Mouse (Mus musculus) CD4-positive, CD25-positive, alpha-beta regulatory T cell, adult 4 months (primary cell): ENCODE measurements around the gene Clcn6. TPM values are rescaled to one million over a fixed set of nuclear protein-coding genes. Genes with fewer than 3 reads are reported as not detected.

Experiments
- ATAC-seq: one replicate; pipeline ENCODE4 v1.8.0; 2017
- polyA plus RNA-seq, 2 experiments: library from polyadenylated mRNA; unstranded; fragments of 100-300 nt; shearing (Covaris generic); gene quantifications; one replicate each; pipeline ENCODE4 v1.2.1; 2017

Gene Clcn6
- polyA plus RNA-seq, 2 experiments from 2014 or later = 4.2 to 5.5 TPM

GRCm38 (mm10) chr4:148040029-148040830 lies 1.6 kb upstream of the Clcn6 start:
- no peak for ATAC-seq

GRCm38 (mm10) chr4:148039254-148040028 lies 820 bp upstream of the Clcn6 start:
- no peak for ATAC-seq

GRCm38 (mm10) chr4:148038079-148038599 lies 482 bp downstream of the Clcn6 start:
- ATAC-seq = no peak

- ATAC-seq = no peak
Observed at GRCm38 (mm10) chr4:148035440-148035839, 3.2 kb downstream of the Clcn6 start.

GRCm38 (mm10) chr4:148033858-148034410 lies 4.7 kb downstream of the Clcn6 start:
- ATAC-seq = peak; percentile 53

GRCm38 (mm10) chr4:148030506-148030905 lies 8.1 kb downstream of the Clcn6 start:
- ATAC-seq = no peak

GRCm38 (mm10) chr4:148029297-148029696 lies 9.3 kb downstream of the Clcn6 start:
- ATAC-seq = no peak

- ATAC-seq = no peak
Observed at GRCm38 (mm10) chr4:148024003-148024402, 14.6 kb downstream of the Clcn6 start.

- no peak for ATAC-seq
Observed at GRCm38 (mm10) chr4:148018410-148018809, 20.2 kb downstream of the Clcn6 start.

GRCm38 (mm10) chr4:148016981-148017380 lies 21.6 kb downstream of the Clcn6 start:
- no peak for ATAC-seq

- no peak for ATAC-seq
Observed at GRCm38 (mm10) chr4:148015418-148015817, 23.2 kb downstream of the Clcn6 start.

GRCm38 (mm10) chr4:148012216-148012615 lies 26.4 kb downstream of the Clcn6 start:
- no peak for ATAC-seq

- no peak for ATAC-seq
Observed at GRCm38 (mm10) chr4:148011332-148011731, 27.3 kb downstream of the Clcn6 start.

- ATAC-seq = no peak
Observed at GRCm38 (mm10) chr4:148009641-148010040, 29.0 kb downstream of the Clcn6 start.

- ATAC-seq = no peak
Observed at GRCm38 (mm10) chr4:148008412-148008811, 30.2 kb downstream of the Clcn6 start.

- ATAC-seq = no peak
Observed at GRCm38 (mm10) chr4:148004361-148004760, 34.3 kb downstream of the Clcn6 start.

GRCm38 (mm10) chr4:148001866-148002265 lies 36.8 kb downstream of the Clcn6 start:
- ATAC-seq = no peak

- ATAC-seq = no peak
Observed at GRCm38 (mm10) chr4:148001013-148001789, 37.4 kb downstream of the Clcn6 start.

- ATAC-seq = no peak
Observed at GRCm38 (mm10) chr4:148000202-148000772, 38.3 kb downstream of the Clcn6 start, which contains the start of gene Nppa. Gene Nppa (plus strand): TSS chr4:148000722.

GRCm38 (mm10) chr4:147995311-147995710 lies 43.3 kb downstream of the Clcn6 start:
- no peak for ATAC-seq

GRCm38 (mm10) chr4:147993571-147994095 lies 45.0 kb downstream of the Clcn6 start:
- no peak for ATAC-seq
